Comparison of ENCODE assay signal across 10 mouse cellular contexts in genomic region chr5:105986401-105986800, GRCm38 (mm10).
DNase-seq lines count a peak whose midpoint lies in the region; ATAC-seq and TF ChIP-seq lines count a peak whose summit lies in the region.
"Had no signal": no experiment of that assay in that cellular context is flagged by ENCODE, and none has a peak within 500 bp of the region (broad histone marks: within the 10 kb centered on the region; RNA-seq: fewer than 3 reads in every experiment).

No protein-coding gene starts in this region.

- TF ChIP-seq CTCF in Patski (IDR thresholded peaks at IDR 0.05), result peak; percentile 73

- H3K27ac ChIP-seq in neural tube, embryonic 14.5 days (ENCODE audit: low read depth, low read length), result no peak overlapping the region
- no peak overlapping the region for H3K27ac ChIP-seq in heart, embryonic 10.5 days
- H3K27ac ChIP-seq: embryonic facial prominence, embryonic 12.5 days; neural tube, embryonic 13.5 days had no signal

- H3K27me3 ChIP-seq in Patski, result peaks cover 26% of the 10 kb centered on the region
- no peaks in the 10 kb centered on the region for H3K27me3 ChIP-seq in neural tube, embryonic 14.5 days (ENCODE audit: control insufficient read depth, insufficient read depth, low read length)
- no peaks in the 10 kb centered on the region for H3K27me3 ChIP-seq in heart, embryonic 10.5 days (ENCODE audit: insufficient read depth, poor library complexity, severe bottlenecking)
- H3K27me3 ChIP-seq: embryonic facial prominence, embryonic 12.5 days; neural tube, embryonic 13.5 days had no signal

- CTCF ChIA-PET in Patski (lab: Charles Lee), result no interaction called here

- no peaks in the 10 kb centered on the region for H3K4me1 ChIP-seq in neural tube, embryonic 14.5 days (ENCODE audit: control insufficient read depth, insufficient read depth, low read length)
- no peaks in the 10 kb centered on the region for H3K4me1 ChIP-seq in heart, embryonic 10.5 days
- H3K4me1 ChIP-seq: embryonic facial prominence, embryonic 12.5 days; neural tube, embryonic 13.5 days had no signal

- H3K4me3 ChIP-seq in neural tube, embryonic 14.5 days (ENCODE audit: low read depth, low read length), result no peak overlapping the region
- H3K4me3 ChIP-seq in heart, embryonic 10.5 days, result no peak overlapping the region
- H3K4me3 ChIP-seq: embryonic facial prominence, embryonic 12.5 days; neural tube, embryonic 13.5 days had no signal

- peak; percentile 56 for ATAC-seq in Patski
- peak; percentile 54; the same call in 1 of the 2 replicates for ATAC-seq in neural tube, embryonic 14.5 days (ENCODE audit: low read depth)

- in situ Hi-C loops in Patski (cut with MboI; ENCODE audit: low pct_unique_long_range_greater_than_20kb), result no loop called here

- no peaks in the 10 kb centered on the region for H3K9me3 ChIP-seq in neural tube, embryonic 14.5 days (ENCODE audit: control insufficient read depth, low read length)
- no peaks in the 10 kb centered on the region for H3K9me3 ChIP-seq in heart, embryonic 10.5 days
- H3K9me3 ChIP-seq: embryonic facial prominence, embryonic 12.5 days; neural tube, embryonic 13.5 days had no signal

- no peak overlapping the region for H3K9ac ChIP-seq in neural tube, embryonic 14.5 days (replicated peaks; ENCODE audit: low read depth, low read length)
- H3K9ac ChIP-seq: embryonic facial prominence, embryonic 12.5 days; neural tube, embryonic 13.5 days had no signal

- H3K4me2 ChIP-seq in neural tube, embryonic 14.5 days (ENCODE audit: low read depth, low read length), result no peak overlapping the region
- H3K4me2 ChIP-seq: embryonic facial prominence, embryonic 12.5 days; neural tube, embryonic 13.5 days had no signal

- DNase-seq in kidney, postnatal 10 days, result peak; percentile 62
- DNase-seq in kidney, adult 11 months, result no peak
- no peak for DNase-seq in Patski (ENCODE audit: low read depth, low spot score)
- peak; percentile 77 for DNase-seq in cerebellum, adult 8-10 months
- peak; percentile 42 to 67 for DNase-seq in kidney, postnatal 36 days
- DNase-seq in heart, embryonic 10.5 days (ENCODE audit: low spot score), result no peak
- DNase-seq in spleen, adult 18-20 months, result no peak

- POLR2A ChIA-PET in Patski (lab: Charles Lee), result no interaction called here

- no peaks in the 10 kb centered on the region for H3K36me3 ChIP-seq in neural tube, embryonic 14.5 days (ENCODE audit: control insufficient read depth, insufficient read depth, low read length)
- no peaks in the 10 kb centered on the region for H3K36me3 ChIP-seq in heart, embryonic 10.5 days
- H3K36me3 ChIP-seq: embryonic facial prominence, embryonic 12.5 days; neural tube, embryonic 13.5 days had no signal

- 41% methylated on average over 7 of the region's 7 CpGs for WGBS in neural tube, embryonic 14.5 days
- 35% methylated on average over 7 of the region's 7 CpGs for WGBS in heart, embryonic 10.5 days

Comparison
In these comparisons a context has a peak if more than half of its experiments do, and no peak if none do; other contexts are left out.
1. DNase-seq: peak in kidney, postnatal 10 days (single experiment), cerebellum, adult 8-10 months (single experiment) and kidney, postnatal 36 days (2 of 2); none in kidney, adult 11 months (single experiment), Patski (single experiment), heart, embryonic 10.5 days (single experiment) and spleen, adult 18-20 months (0 of 2).